Mouse (Mus musculus) midbrain, embryonic 11.5 days (tissue): ENCODE measurements around the gene Zfp825. TPM values are rescaled to one million over a fixed set of nuclear protein-coding genes. Genes with fewer than 3 reads are reported as not detected.

Experiments used
- polyA plus RNA-seq: library from polyadenylated mRNA; unstranded; fragments of >200 nt; fragmentation: Nextera tagmentation; extraction: Ambion mirVana; gene quantifications from 2 replicates; pipeline ENCODE4 v1.2.1, GENCODE M21; 2014

Gene Zfp825
- polyA plus RNA-seq, 1 experiment from 2014 or later = 23.7 TPM

Other genes with a start within 250 kb of the Zfp825 start
- 1.4 and 1.5 TPM in 2 replicates for gene Ahrr, start 201.7 kb downstream of the Zfp825 start, polyA plus RNA-seq
- 116 and 125 TPM in 2 replicates for gene Pdcd6, start 176.4 kb downstream of the Zfp825 start, polyA plus RNA-seq
- 227 and 233 TPM in 2 replicates for gene Sdha, start 143.7 kb downstream of the Zfp825 start, polyA plus RNA-seq
- gene Ccdc127, start 143.7 kb downstream of the Zfp825 start, polyA plus RNA-seq = 58.2 and 61.9 TPM in 2 replicates
- gene Lrrc14b, start 130.0 kb downstream of the Zfp825 start, polyA plus RNA-seq = not detected in 2 replicates
- gene Zfp72, start 103.2 kb downstream of the Zfp825 start, polyA plus RNA-seq = 4.3 and 4.8 TPM in 2 replicates
- 82.1 and 82.3 TPM in 2 replicates for gene Ftl1-ps1, start 94.3 kb downstream of the Zfp825 start, polyA plus RNA-seq
- gene Erap1, start 145.6 kb upstream of the Zfp825 start, polyA plus RNA-seq = 4.6 and 6.0 TPM in 2 replicates